Mouse (Mus musculus) limb, embryonic 12.5 days (tissue): ENCODE data around the gene Safb. TPM values are rescaled to one million over a fixed set of nuclear protein-coding genes. Genes with fewer than 3 reads are reported as not detected.
"Not testable (repeated sequence)": the region's sequence is repeated elsewhere in the genome, so short reads cannot be mapped to it uniquely, and the experiment has no call there.

Experiments
- ATAC-seq: fragments of 200-750 bp; cut with Nextera tagmentation; 2 replicates; pipeline ENCODE4 v1.8.0; 2017; ENCODE audit warnings: low read depth, moderate TSS enrichment; ENCODE audit not compliant: insufficient number of reproducible peaks, insufficient read depth, low FRiP score, low TSS enrichment
- H3K27ac ChIP-seq: fragments of 300-500 bp; sonication (generic); 2 replicates; pipeline ENCODE4 v1.5.1; 2016; ENCODE audit warnings: mild to moderate bottlenecking, moderate library complexity
- H3K27me3 ChIP-seq: fragments of 300-500 bp; sonication (generic); 2 replicates; pipeline ENCODE4 v1.6.1; 2016; ENCODE audit warnings: mild to moderate bottlenecking, moderate library complexity
- H3K36me3 ChIP-seq: fragments of 300-500 bp; sonication (generic); 2 replicates; pipeline ENCODE4 v1.6.1; 2016; ENCODE audit warnings: mild to moderate bottlenecking, moderate library complexity
- H3K4me1 ChIP-seq: fragments of 300-500 bp; sonication (generic); replicated peaks from 2 replicates; pipeline ENCODE4 v1.6.1; 2016
- H3K4me2 ChIP-seq: fragments of 300-500 bp; sonication (generic); 2 replicates; pipeline ENCODE4 v1.6.1; 2016; ENCODE audit warnings: mild to moderate bottlenecking, moderate library complexity
- H3K4me3 ChIP-seq: fragments of 300-500 bp; sonication (generic); replicated peaks from 2 replicates; pipeline ENCODE4 v1.5.1; 2016; ENCODE audit warnings: mild to moderate bottlenecking
- H3K9ac ChIP-seq: fragments of 300-500 bp; sonication (generic); replicated peaks from 2 replicates; pipeline ENCODE4 v1.6.1; 2016; ENCODE audit warnings: mild to moderate bottlenecking, moderate library complexity
- H3K9me3 ChIP-seq: fragments of 300-500 bp; sonication (generic); 2 replicates; pipeline ENCODE4 v1.6.1; 2016; ENCODE audit warnings: mild to moderate bottlenecking, moderate library complexity
- WGBS: fragments of 180-500 bp; shearing (Covaris S2); methylation state at CpG from one replicate; pipeline ENCODE4 v1.1.7; 2016; 5-methylcytosine and 5-hydroxymethylcytosine counted together
- polyA plus RNA-seq: library from polyadenylated mRNA; unstranded; fragments of >200 nt; fragmentation: Nextera tagmentation; extraction: Ambion mirVana; gene quantifications from 2 replicates; pipeline ENCODE4 v1.2.1, GENCODE M21; 2016

Safb gene
- polyA plus RNA-seq, 1 experiment from 2014 or later = 151 TPM

DNA sequence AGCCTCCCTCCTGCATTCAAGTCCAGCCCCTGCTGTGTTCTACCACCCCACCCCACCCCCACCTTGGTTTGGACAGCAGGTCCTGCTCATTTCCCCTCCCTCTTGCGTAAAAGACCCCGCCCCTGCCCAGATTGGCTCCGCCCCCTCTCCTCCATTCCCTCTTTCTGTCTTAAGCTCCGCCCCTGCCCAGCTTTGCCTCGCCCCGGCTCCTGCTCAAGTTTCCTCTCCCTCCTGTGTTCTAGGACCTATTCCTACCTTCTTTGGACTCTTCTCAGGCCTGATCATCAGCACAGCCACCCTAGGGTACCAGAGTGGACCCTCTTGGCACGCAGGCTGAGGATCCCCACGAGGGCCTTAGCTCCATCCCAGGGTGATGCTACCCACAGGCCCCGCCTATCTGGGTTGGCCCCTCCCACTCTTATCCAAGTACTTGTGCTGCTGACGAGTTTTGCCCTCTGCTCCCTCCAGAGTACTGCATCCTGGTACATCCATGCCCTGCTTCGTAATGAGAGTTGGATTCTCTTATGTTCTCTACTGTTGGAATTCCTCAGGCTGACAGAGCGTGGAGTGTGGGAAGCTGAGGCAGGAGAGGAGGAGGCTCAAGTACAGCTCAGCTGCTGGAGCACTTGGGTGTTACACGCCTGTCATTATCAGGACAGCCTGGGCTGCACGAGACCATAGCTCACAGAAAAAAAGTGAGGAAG lies 27.4 kb downstream of the Safb start:
- Histone ChIP-seq H3K9ac (0 out of 2 replicates have a peak overlapping the region, but pooled peaks have one; percentile 18), H3K4me1 (peaks cover 42% of the 10 kb centered on the region), H3K27ac (no peak overlapping the region), H3K36me3 (peaks cover 39% of the 10 kb centered on the region), H3K4me2 (no peak overlapping the region), H3K27me3 (no peaks in the 10 kb centered on the region), H3K4me3 (no peak overlapping the region; the same call in 1 of the 2 replicates), H3K9me3 (no peaks in the 10 kb centered on the region)
- ATAC-seq = no peak
- WGBS = 18% methylated on average over 14 of the region's 14 CpGs

DNA sequence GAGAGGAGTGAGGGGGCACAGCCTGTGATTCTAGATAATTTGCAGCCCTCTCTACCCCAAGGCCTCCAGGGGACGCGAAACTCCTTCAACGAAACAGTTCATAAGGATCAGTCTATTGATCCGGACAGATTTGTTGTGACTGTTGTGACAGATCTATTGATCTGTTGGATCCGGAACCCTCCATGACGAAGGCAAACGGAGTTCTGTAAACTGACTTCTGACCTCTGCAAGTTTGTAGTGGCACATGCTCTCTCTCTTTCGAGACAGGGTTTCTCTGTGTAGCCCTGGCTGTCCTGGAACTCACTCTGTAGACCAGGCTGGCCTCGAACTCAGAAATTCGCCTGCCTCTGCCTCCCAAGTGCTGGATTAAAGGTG lies 27.9 kb downstream of the Safb start:
- not testable (repeated sequence) for H3K9me3 ChIP-seq, H3K27me3 ChIP-seq, H3K4me3 ChIP-seq, ATAC-seq, H3K4me2 ChIP-seq, H3K27ac ChIP-seq
- H3K36me3 ChIP-seq = peaks cover 39% of the 10 kb centered on the region
- peaks cover 40% of the 10 kb centered on the region for H3K4me1 ChIP-seq
- WGBS = 73% methylated on average over 10 of the region's 10 CpGs
- H3K9ac ChIP-seq = 0 out of 2 replicates have a peak overlapping the region, but pooled peaks have one; percentile 18

DNA sequence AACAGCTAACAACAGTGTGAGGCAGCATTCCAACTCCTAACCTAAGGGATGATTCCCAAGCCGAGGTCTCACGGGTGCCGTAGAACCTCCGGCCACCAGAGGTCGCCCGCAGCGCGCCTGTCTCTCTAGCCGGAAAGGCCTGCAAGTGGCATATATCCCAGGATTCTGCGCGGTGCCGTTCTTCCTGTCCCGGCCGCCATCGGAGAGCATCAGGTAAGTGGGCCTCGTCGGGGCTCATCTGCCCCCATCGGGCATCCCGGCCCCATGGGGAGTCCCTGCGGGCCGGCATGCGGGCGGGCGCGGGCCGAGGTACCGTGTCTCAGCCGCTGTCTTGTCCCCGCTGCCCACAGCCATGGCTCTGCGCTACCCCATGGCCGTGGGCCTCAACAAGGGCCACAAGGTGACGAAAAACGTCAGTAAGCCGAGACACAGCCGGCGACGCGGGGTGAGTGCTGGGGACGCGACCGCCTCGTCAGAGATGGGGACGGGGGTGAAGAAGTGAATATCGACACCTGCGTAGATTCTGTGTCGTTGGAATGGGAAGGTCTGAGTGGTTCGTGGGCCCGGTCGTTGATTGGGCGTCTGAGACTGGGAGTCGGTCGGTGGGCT lies 28.7 kb downstream of the Safb start, which contains the start of gene Rpl36:
Gene Rpl36 (plus strand): TSS at position 181 of the 609 bp plus-strand sequence.
- Histone ChIP-seq H3K4me2 (peak within 1 kb of the TSS; percentile 96), H3K4me3 (peak within 1 kb of the TSS; percentile 74), H3K27ac (peak within 1 kb of the TSS; percentile 93), H3K36me3 (peaks cover 43% of the 10 kb centered on the region), H3K4me1 (peaks cover 35% of the 10 kb centered on the region), H3K27me3 (no peaks in the 10 kb centered on the region), H3K9ac (peak within 1 kb of the TSS; percentile 89), H3K9me3 (no peaks in the 10 kb centered on the region)
- WGBS = under 1% methylated on average over 52 of the region's 52 CpGs
- ATAC-seq = peak; percentile 17; the same call in 1 of the 2 replicates

DNA sequence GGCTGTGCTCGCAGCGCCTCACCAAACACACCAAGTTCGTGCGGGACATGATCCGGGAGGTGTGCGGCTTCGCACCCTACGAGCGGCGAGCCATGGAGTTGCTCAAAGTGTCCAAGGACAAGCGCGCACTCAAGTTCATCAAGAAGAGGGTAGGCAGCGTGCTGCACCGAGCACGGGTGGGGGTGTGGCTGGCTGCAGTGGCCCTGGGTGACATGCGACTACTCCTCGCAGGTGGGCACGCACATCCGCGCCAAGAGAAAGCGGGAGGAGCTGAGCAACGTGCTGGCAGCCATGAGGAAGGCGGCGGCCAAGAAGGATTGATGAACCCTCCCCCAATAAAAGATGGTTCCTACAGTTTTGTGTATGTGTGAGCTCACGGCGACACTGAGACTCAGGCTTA lies 29.3 kb downstream of the Safb start:
- Histone ChIP-seq H3K4me3 (peak overlapping the region; percentile 74), H3K27ac (peak overlapping the region; percentile 93), H3K4me2 (peak overlapping the region; percentile 96), H3K36me3 (peaks cover 49% of the 10 kb centered on the region), H3K4me1 (peaks cover 30% of the 10 kb centered on the region), H3K9ac (peak overlapping the region; percentile 89)
- under 1% methylated on average over 26 of the region's 26 CpGs for WGBS
- ATAC-seq, H3K27me3 ChIP-seq, H3K9me3 ChIP-seq: not testable (repeated sequence)

DNA sequence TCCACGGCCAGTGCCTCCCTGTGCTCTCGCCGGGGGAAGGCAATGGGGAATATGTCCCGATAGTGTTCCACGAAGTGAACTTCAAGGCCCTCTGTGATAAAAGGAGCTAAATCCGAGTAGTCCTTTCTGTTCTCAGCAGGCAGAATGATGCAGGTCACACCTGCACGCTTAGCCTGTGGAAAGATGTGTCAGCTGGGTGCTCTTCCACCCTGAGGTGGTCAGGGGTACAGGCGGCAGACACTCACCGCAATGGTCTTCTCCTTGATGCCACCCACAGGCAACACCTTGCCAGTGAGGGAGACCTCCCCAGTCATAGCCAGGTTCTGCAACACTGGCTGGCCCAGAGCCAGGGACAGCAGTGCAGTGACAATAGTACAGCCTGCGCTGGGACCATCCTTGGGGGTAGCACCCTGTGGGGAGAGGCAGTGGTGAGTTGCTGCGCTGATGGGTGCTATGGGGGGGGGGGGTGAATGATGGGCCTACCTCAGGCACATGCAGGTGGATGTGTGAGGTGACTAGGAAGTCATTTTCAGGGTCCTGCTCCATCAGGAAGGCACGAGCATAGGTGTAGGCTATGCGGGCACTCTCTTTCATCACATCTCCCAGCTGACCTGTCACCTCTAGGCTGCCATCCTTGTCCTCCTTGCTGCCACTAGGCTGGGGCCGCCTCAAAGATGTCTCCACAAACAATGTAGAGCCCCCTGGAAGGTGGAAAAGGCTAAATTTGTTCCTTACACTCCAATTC lies 29.9 kb downstream of the Safb start:
- Histone ChIP-seq H3K4me1 (peaks cover 26% of the 10 kb centered on the region), H3K9me3 (no peaks in the 10 kb centered on the region), H3K27me3 (no peaks in the 10 kb centered on the region), H3K4me3 (peak overlapping the region; percentile 74), H3K36me3 (peaks cover 55% of the 10 kb centered on the region), H3K9ac (peak overlapping the region; percentile 89), H3K4me2 (peak overlapping the region; percentile 96), H3K27ac (no peak overlapping the region)
- no peak for ATAC-seq
- WGBS = 31% methylated on average over 14 of the region's 14 CpGs

DNA sequence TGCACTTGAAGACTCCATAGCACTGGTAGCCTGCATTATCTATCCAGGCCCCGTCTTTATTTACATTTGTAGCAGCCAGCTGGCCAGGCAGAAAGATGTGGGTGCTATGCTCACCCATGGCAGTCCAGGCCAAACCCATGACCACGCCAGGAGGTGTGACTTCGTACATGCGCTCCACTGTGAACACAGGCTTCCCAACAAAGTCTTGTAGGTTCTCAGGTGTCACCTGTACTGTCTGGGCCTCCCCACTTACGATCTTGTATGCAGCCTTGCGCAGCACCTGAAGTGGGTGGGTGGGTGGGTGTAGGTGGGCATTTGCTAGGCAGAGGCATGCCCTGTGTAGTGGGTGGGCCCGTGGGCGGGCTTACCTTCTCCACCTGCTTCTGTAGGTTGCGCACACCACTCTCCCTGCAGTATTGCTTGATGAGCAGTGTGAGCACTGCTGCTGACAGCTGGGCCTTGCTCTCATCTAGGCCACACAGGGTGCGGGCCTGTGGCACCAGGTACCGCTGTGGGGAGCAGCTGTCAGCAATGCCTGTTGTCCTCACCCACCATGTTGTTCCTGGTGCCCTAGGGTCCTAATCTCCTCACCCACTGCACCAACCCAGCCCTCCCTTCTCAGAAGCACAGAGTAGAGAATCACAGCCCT lies 30.6 kb downstream of the Safb start:
- Histone ChIP-seq H3K36me3 (peaks cover 62% of the 10 kb centered on the region), H3K9me3 (no peaks in the 10 kb centered on the region), H3K4me3 (peak overlapping the region; percentile 74), H3K27me3 (no peaks in the 10 kb centered on the region), H3K27ac (no peak overlapping the region), H3K4me1 (peaks cover 23% of the 10 kb centered on the region), H3K9ac (peak overlapping the region; percentile 89; the same call in 1 of the 2 replicates), H3K4me2 (peak overlapping the region; percentile 96)
- 86% methylated on average over 11 of the region's 11 CpGs for WGBS
- ATAC-seq = no peak

DNA sequence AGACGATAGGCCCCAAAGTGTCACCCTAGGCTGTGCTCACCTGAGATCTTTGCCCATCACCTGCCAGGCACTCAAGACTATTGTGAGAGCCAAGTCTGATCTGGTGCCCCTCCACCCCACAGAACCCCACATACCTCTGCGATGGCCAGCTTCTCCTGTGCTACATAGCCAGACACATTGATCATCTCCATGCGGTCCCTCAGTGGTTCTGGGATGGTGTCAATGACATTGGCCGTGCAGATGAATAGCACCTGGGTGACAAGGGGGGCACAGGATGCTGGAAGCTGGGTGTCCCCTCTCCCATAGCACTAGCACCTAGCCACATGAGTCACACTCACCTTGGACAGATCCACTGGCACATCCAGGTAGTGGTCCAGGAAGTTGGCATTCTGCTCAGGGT lies 31.2 kb downstream of the Safb start:
- Histone ChIP-seq H3K9me3 (no peaks in the 10 kb centered on the region), H3K36me3 (peaks cover 68% of the 10 kb centered on the region), H3K27me3 (no peaks in the 10 kb centered on the region), H3K4me3 (no peak overlapping the region), H3K4me2 (0 out of 2 replicates have a peak overlapping the region, but pooled peaks have one; percentile 96), H3K9ac (no peak overlapping the region), H3K4me1 (peaks cover 19% of the 10 kb centered on the region), H3K27ac (no peak overlapping the region)
- WGBS = 94% methylated on average over 4 of the region's 4 CpGs
- no peak for ATAC-seq

DNA sequence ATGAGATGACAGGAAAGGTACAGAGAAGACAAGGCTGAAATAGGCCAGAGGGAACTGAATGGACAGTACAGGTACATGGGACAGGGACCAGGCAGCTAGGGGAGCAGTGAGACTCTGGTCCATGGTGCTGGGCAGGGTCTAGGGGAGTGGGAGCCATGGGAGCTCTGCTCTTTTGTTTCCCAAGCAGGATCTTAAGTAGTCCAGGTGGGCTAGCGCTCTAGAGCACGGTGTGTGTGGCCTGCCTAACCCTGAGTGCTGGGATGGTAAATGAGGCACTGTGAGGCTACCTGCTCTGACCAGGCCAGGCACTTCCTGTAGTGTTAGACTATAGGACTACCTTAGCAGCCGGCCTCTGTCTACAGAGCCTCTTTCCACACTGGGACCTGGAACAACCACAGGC lies 32.1 kb downstream of the Safb start:
- H3K36me3 ChIP-seq = peaks cover 77% of the 10 kb centered on the region

DNA sequence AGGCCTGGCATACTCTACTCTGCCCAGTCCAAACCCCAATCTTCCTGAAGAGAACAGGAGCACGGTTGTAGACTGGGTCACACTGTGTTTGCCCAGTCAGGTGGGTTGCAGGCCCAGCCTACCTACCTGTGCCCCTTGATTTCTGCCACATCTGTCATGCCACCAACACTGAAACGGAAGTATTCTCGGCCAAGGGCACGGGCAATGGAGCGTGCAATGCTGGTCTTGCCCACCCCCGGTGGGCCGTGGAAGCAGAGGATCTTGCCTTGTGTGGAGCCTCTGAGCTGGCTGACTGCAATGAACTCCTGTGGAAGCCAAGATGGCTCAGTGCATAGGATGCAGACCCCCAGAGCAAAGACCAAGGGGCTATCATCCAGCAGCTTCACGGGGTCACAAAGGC lies 33.0 kb downstream of the Safb start:
- Histone ChIP-seq H3K4me1 (peaks cover 14% of the 10 kb centered on the region), H3K36me3 (peaks cover 86% of the 10 kb centered on the region), H3K9ac (no peak overlapping the region), H3K27ac (no peak overlapping the region), H3K27me3 (no peaks in the 10 kb centered on the region), H3K4me3 (no peak overlapping the region), H3K9me3 (no peaks in the 10 kb centered on the region), H3K4me2 (no peak overlapping the region)
- no peak for ATAC-seq
- 92% methylated on average over 8 of the region's 8 CpGs for WGBS

More for the DNA sequence above, 32.1 kb downstream of the Safb start:
- WGBS = 85% methylated on average over 3 of the region's 3 CpGs
- Histone ChIP-seq H3K9ac (no peak overlapping the region), H3K27me3 (no peaks in the 10 kb centered on the region), H3K27ac (no peak overlapping the region), H3K9me3 (no peaks in the 10 kb centered on the region), H3K4me3 (no peak overlapping the region), H3K4me2 (no peak overlapping the region), H3K4me1 (peaks cover 18% of the 10 kb centered on the region)
- no peak for ATAC-seq

DNA sequence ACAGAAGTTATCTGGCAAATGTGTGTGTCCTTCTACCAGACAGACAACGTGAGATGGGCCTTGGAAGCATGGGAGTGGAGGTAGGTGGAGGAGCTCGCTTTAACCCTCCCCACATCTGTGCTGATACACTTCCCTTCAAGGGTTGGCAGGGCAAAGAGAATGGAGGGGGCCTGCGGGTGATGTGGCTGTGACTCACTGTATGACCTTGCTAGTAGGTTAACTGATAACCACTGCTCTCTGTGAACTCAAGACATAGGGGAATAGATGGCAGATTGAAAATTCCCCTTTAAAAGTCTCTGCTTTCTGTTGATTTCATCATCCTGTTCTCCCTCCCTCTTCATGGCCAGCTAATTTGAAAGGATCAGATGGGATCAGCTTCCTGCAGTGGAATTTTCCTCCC lies 40.9 kb downstream of the Safb start:
- ATAC-seq = no peak
- Histone ChIP-seq H3K9me3 (no peaks in the 10 kb centered on the region), H3K36me3 (peaks cover 41% of the 10 kb centered on the region), H3K4me3 (peak overlapping the region; percentile 94), H3K4me2 (peak overlapping the region; percentile 86), H3K4me1 (peaks cover 19% of the 10 kb centered on the region), H3K27me3 (no peaks in the 10 kb centered on the region), H3K9ac (no peak overlapping the region), H3K27ac (no peak overlapping the region)
- WGBS = 81% methylated on average over 3 of the region's 3 CpGs

DNA sequence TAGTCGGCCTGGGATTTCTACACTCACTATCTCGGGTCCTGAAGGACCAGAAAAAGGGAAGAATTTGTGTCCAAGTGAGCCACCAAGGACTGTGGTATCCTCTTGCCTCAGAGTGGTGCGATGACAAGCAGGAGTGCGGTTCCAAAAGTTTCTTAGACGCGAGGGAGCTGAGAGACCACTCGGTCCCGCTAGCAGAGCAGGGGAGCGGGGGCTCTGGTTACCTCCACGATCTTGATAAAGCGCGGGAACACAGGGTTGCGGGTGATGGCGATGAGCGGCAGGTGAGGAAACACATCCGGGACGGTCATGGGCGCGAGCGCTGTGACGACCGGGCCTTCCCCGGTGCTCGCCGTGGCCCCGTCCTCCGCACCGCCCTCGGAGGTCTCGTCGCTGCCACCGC lies 41.6 kb downstream of the Safb start:
- ATAC-seq = no peak; the same call in 1 of the 2 replicates
- H3K9ac ChIP-seq = peak overlapping the region; percentile 90
- H3K4me3 ChIP-seq = peak overlapping the region; percentile 94
- peaks cover 33% of the 10 kb centered on the region for H3K36me3 ChIP-seq
- H3K9me3 ChIP-seq = no peaks in the 10 kb centered on the region
- under 1% methylated on average over 32 of the region's 32 CpGs for WGBS
- peaks cover 19% of the 10 kb centered on the region for H3K4me1 ChIP-seq
- H3K27me3 ChIP-seq = no peaks in the 10 kb centered on the region
- H3K27ac ChIP-seq = peak overlapping the region; percentile 80
- peak overlapping the region; percentile 86 for H3K4me2 ChIP-seq
